Mouse (Mus musculus): ENCODE results near the gene Fam104a. TPM values are rescaled to one million over a fixed set of nuclear protein-coding genes. Genes with fewer than 3 reads are reported as not detected.

Gene Fam104a
- polyA plus RNA-seq, 2 experiments: 25.0 to 44.5 TPM

- peaks cover 0 to 1% of the 10 kb centered on the region in 2 experiments; a peak in 2 of 4 replicates for H3K4me1 ChIP-seq (replicated peaks; ENCODE audit: control insufficient read depth in 2 of 2, insufficient read depth in 2 of 2, low read length in 1 of 2)
- no peak for TF ChIP-seq EP300 (IDR thresholded peaks at IDR 0.05; ENCODE audit: low read depth)
- TF ChIP-seq CTCF (IDR thresholded peaks at IDR 0.05; ENCODE audit: low read depth): no peak
- no peaks in the 10 kb centered on the region for H3K9me3 ChIP-seq (ENCODE audit: control insufficient read depth, low read length)
- H3K27ac ChIP-seq: no peak overlapping the region
- no peak overlapping the region for H3K4me2 ChIP-seq (ENCODE audit: low read depth)
- DNase-seq (ENCODE audit: low read depth in 3 of 3, low spot score in 3 of 3) (no peak), ATAC-seq (ENCODE audit: insufficient read depth) (no peak)
- H3K36me3 ChIP-seq (replicated peaks; ENCODE audit: control insufficient read depth, insufficient read depth, low read depth): peaks cover 30% of the 10 kb centered on the region
- H3K9ac ChIP-seq (replicated peaks): no peak overlapping the region
- 87% methylated on average over 6 of the region's 6 CpGs for WGBS (ENCODE audit: insufficient replicate concordance)
- no peak overlapping the region for H3K4me3 ChIP-seq (ENCODE audit: insufficient read depth in 1 of 2, low read depth in 2 of 2, low read length in 2 of 2)
- H3K27me3 ChIP-seq (ENCODE audit: control insufficient read depth, insufficient read depth, low read length): no peaks in the 10 kb centered on the region
These were observed 44.0 kb upstream of the Fam104a start for GRCm38 (mm10) chr11:113727992-113728391.

DNA sequence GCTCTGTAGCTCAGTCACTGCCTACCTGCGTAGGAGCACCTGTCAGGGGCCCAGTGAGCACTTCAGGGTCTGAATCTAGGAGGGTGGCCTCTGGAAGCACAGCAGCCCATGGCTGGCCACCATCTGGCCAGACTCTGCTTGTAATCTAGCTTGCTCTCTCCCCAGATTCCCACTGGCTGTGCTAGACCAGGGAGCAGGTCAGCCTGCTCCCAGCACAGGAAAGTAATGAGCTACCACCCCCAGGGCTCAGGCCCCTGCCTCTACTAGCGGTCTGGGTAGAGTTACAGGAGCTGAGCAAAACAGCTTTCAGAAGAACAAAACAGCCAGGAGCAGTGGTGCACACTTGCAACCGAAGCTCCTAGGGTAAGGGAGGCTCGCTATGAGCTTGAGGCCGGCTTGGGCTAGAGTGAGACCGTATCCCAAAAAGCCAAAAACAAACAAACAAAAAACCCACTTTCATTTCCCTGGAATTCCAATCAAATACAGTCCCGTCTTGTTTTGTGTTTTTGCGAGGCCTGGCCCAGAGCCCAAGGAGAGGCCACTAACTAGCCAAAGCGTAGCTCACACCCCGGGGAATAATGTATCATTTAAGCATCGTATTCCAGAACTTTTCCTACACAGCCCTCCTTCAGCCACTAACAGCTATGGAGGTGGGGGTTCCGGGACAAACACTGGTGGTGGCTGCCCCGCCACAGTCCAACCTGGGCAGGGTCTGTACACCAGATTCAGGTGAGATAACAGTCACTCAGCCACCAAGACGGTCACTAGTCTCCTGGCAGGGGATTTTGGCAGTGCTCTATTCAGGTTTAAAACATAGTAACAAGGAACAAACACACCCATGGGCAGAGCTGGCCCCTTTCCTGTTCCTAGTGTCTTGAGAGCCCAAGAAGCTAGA, 43.3 kb upstream of the Fam104a start:
- no peak for DNase-seq (ENCODE audit: low read depth in 3 of 3, low spot score in 3 of 3)
- TF ChIP-seq EP300 (IDR thresholded peaks at IDR 0.05; ENCODE audit: low read depth): no peak
- TF ChIP-seq CTCF (IDR thresholded peaks at IDR 0.05; ENCODE audit: low read depth): no peak
- no peak overlapping the region for H3K9ac ChIP-seq (replicated peaks)
- H3K4me2 ChIP-seq (ENCODE audit: low read depth): no peak overlapping the region
- no peak overlapping the region for H3K4me3 ChIP-seq (ENCODE audit: insufficient read depth in 1 of 2, low read depth in 2 of 2, low read length in 2 of 2)
- H3K27me3 ChIP-seq (ENCODE audit: control insufficient read depth, insufficient read depth, low read length): no peaks in the 10 kb centered on the region
- no peak for ATAC-seq (ENCODE audit: insufficient read depth)
- 84% methylated on average over 14 of the region's 14 CpGs for WGBS (ENCODE audit: insufficient replicate concordance)
- no peaks in the 10 kb centered on the region for H3K4me1 ChIP-seq (replicated peaks; ENCODE audit: control insufficient read depth in 2 of 2, insufficient read depth in 2 of 2, low read length in 1 of 2)
- no peaks in the 10 kb centered on the region for H3K9me3 ChIP-seq (ENCODE audit: control insufficient read depth, low read length)
- peaks cover 30% of the 10 kb centered on the region for H3K36me3 ChIP-seq (replicated peaks; ENCODE audit: control insufficient read depth, insufficient read depth, low read depth)
- no peak overlapping the region for H3K27ac ChIP-seq

DNA sequence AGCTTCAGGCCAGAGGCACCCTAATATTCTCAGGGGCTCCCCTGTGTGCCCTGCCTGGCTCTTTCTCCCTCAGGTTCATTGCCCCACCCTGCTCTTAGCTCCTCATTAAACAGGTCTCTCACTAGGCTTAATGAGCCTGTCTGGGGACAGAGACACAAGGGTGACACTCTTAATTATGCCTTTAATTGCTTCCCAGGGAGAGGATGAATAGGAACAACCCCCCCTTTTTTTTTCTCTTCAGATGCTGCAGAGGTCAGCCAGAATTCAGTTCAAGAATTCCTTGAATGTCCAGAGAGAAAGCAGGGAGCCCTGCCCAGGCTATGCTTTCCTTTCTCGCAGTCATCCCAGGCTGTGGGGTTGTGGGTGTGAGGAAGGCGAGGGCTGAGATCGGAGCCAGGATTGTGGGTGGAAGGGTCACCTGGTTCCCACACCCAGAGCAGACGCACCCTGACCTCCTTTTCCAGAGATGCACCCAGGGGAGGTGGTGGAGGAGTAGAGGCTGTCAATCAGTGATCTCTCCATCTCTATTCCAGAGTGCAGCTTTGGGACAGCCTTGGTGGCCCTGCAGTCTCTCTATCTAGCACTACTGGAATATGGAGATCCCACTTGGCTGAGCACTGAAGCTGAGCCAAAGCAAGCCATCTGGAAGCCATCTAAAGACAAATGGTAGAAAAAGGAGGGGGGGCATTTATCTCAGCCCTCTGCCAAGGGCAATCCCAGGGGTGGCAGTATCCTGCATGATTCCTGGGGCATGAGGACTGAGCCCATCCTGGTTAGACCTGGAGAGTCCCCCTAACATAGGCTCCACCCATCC, 41.5 kb upstream of the Fam104a start:
- H3K4me3 ChIP-seq (ENCODE audit: insufficient read depth in 1 of 2, low read depth in 2 of 2, low read length in 2 of 2): no peak overlapping the region
- H3K36me3 ChIP-seq (replicated peaks; ENCODE audit: control insufficient read depth, insufficient read depth, low read depth): peaks cover 30% of the 10 kb centered on the region
- TF ChIP-seq EP300 (IDR thresholded peaks at IDR 0.05; ENCODE audit: low read depth) (no peak), CTCF (IDR thresholded peaks at IDR 0.05; ENCODE audit: low read depth) (no peak)
- H3K9ac ChIP-seq (replicated peaks): no peak overlapping the region
- no peaks in the 10 kb centered on the region for H3K27me3 ChIP-seq (ENCODE audit: control insufficient read depth, insufficient read depth, low read length)
- DNase-seq (ENCODE audit: low read depth in 3 of 3, low spot score in 3 of 3) (no peak), ATAC-seq (ENCODE audit: insufficient read depth) (no peak)
- H3K27ac ChIP-seq: no peak overlapping the region
- H3K4me2 ChIP-seq (ENCODE audit: low read depth): no peak overlapping the region
- no peaks in the 10 kb centered on the region for H3K9me3 ChIP-seq (ENCODE audit: control insufficient read depth, low read length)
- H3K4me1 ChIP-seq (replicated peaks; ENCODE audit: control insufficient read depth in 2 of 2, insufficient read depth in 2 of 2, low read length in 1 of 2): no peaks in the 10 kb centered on the region
- WGBS (ENCODE audit: insufficient replicate concordance): 90% methylated on average over 4 of the region's 4 CpGs

GRCm38 (mm10) chr11:113722405-113723090, 38.6 kb upstream of the Fam104a start:
- H3K4me2 ChIP-seq (ENCODE audit: low read depth): no peak overlapping the region
- no peak overlapping the region for H3K27ac ChIP-seq

More at GRCm38 (mm10) chr11:113722405-113723090, 38.6 kb upstream of the Fam104a start:
- peaks cover 11% of the 10 kb centered on the region for H3K36me3 ChIP-seq (replicated peaks; ENCODE audit: control insufficient read depth, insufficient read depth, low read depth)
- no peaks in the 10 kb centered on the region for H3K27me3 ChIP-seq (ENCODE audit: control insufficient read depth, insufficient read depth, low read length)
- ATAC-seq (ENCODE audit: insufficient read depth) (no peak), DNase-seq (ENCODE audit: low read depth in 3 of 3, low spot score in 3 of 3) (no peak)
- no peaks in the 10 kb centered on the region for H3K4me1 ChIP-seq (replicated peaks; ENCODE audit: control insufficient read depth in 2 of 2, insufficient read depth in 2 of 2, low read length in 1 of 2)
- whole genome bisulfite sequencing (ENCODE audit: insufficient replicate concordance): 53% methylated on average over 14 of the region's 14 CpGs
- H3K9me3 ChIP-seq (ENCODE audit: control insufficient read depth, low read length): no peaks in the 10 kb centered on the region
- H3K4me3 ChIP-seq (ENCODE audit: insufficient read depth in 1 of 2, low read depth in 2 of 2, low read length in 2 of 2): no peak overlapping the region
- TF ChIP-seq CTCF (IDR thresholded peaks at IDR 0.05; ENCODE audit: low read depth) (no peak), EP300 (IDR thresholded peaks at IDR 0.05; ENCODE audit: low read depth) (no peak)
- no peak overlapping the region for H3K9ac ChIP-seq (replicated peaks)
